Mouse (Mus musculus) monocyte, adult 5-6 weeks (primary cell): ENCODE measurements around the gene Tk1. TPM values are rescaled to one million over a fixed set of nuclear protein-coding genes. Genes with fewer than 3 reads are reported as not detected.

Source experiments
- ATAC-seq: fragments of 153-309, 156-312 bp; replicated peaks from 2 replicates; pipeline ENCODE4 v1.8.0; 2017; ENCODE audit warnings: mild to moderate bottlenecking; ENCODE audit not compliant: low TSS enrichment, insufficient number of reproducible peaks, severe bottlenecking, poor library complexity, low FRiP score
- total RNA-seq: library from RNA; stranded (forward); fragments of 200-1000, 200-491, 200-594 nt; gene quantifications from 3 replicates; pipeline ENCODE4 v1.2.3, GENCODE M21; 2017

The Tk1 gene
- total RNA-seq, result 2.4 to 5.5 TPM (median 3.0 TPM) in 3 replicates

DNA sequence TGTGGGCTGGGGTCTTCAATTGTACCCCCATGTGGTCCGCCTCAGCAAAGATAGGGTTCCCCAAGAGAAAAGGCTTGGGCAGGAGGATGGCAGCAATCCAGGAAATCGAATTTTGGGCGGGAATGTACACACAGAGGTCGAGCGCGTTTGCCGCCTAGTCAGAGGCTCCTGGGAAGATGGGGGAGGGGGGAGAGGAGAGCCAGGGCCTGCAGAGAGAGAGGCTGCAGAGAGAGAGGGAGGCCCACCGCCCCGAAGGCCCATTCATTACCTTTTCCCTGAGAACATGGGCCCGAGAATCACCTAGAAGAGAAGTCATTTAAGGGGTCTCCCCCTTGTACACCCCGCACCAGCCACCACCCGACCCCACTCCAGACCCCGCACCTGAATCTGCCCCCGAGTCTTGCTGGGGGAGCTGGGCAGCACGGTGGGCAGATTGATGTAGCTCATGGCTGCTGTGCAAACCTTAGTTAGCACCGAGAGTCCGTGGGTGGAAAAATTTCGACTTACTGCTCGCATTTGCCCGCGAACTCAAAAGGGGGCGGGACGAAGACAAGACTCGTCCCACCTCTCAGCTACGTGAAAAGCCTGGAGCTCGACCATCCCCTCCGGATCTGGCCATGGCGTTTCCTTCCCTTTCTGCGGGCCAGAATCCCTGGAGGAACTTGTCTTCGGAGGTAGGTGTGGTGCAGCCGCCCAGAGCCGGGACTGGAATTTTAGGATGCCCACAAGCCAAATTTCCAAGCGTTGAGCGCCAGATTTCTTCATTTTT, at the start of gene Tk1, which contains the start of gene Afmid:
Tk1 (minus strand) TSS at position 760 of the 769 bp plus-strand sequence.
Afmid (plus strand) TSS at position 592 of the 769 bp plus-strand sequence.
- ATAC-seq, result no peak

DNA sequence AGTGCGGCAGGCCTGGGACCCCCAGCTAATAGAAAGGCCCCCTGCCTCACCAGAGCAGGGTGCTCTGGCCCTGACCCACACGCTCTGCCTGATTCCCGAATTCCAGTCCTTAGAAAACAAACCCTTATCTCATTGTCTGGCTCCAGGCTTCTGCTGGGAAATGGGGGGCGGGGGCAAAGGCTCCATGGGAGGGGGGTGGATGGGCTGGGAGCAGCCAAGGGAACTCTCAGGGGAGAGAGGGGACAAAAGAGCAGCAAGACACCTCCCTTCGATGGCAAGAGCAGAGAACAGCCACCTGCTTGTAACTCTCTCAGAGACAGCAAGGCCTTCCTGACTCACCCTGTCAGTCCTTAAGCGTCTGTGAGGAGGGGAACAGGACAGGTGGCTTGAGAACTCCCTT, 49.8 kb upstream of the Tk1 start:
- no peak for ATAC-seq

GRCm38 (mm10) chr11:117874419-117874818, 48.5 kb upstream of the Tk1 start:
- no peak for ATAC-seq

DNA sequence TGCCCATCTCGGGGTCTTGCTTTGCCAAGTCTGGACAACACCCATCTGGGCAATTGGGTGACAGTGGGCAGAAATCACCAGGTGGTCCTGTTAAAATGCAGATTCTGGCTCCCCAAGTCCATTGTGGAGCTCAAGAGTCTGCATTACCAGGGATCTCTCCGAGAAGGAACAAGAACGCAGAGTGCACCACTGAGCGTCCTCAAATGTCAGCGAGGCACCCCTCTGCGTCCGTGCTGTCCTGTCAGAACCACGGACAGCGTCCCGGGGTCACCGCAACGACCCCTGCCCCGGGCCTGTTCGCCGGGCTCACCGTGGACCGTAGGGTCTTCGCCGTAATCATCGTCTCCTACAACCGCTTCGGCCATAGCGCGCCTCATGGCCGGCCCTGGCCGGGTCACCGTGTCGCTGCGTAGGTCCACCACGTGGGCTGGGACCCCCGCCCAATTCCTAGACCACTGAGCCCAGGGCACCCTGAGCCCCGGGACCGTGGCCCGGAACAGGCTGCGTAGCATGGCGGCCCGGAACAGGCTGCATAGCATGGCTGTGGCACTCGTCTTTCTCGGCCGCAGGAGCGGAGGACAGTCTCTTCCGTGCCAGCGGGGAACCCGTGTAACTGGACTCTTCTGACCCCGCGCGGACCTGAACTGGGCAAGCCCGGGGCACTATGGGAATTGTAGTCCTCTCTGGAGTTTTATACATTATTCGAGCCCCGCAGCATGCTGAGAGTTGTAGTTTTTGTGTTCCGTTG, 47.1 kb upstream of the Tk1 start, which contains the start of gene Tha1:
Tha1 (minus strand) TSS at position 621 of the 748 bp plus-strand sequence.
- ATAC-seq, result peak; percentile 44

GRCm38 (mm10) chr11:117871911-117872584, 46.2 kb upstream of the Tk1 start:
- ATAC-seq, result no peak

- no peak for ATAC-seq
Observed at GRCm38 (mm10) chr11:117871376-117871775, 45.5 kb upstream of the Tk1 start.

DNA sequence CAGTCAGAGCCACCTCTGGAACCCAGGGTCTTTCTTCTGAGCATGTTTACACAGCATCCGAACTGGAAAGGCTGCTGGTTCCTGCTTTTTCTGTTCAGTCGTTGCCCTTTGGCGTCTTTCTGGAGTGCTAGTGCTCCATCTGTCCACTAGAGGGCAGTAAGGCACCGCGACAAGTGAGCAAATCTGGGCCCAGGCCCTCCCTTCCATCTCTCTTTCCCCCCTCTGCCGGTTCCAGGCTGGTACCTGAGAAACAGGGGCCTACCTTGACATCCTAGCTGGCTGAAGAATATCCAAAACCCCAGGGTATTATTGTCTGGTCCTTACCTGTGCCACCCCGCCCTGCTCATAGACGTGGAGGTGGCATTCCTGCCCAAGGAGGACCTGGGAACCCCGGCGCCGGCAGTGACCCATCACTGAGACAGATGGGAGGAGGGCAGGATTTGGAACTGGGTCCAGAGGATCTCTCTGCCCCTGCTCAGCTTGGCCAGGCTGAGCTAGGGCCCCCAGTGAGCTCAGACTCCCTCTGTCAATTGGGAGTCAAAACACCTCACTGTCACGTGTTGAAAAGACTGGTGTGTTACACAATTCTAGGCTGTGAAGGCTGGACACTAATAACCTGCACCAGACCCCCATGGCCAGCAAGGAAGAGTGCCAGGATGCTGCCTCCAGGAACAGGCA, 44.9 kb upstream of the Tk1 start:
- peak; percentile 70 for ATAC-seq

- no peak for ATAC-seq
Observed at GRCm38 (mm10) chr11:117865988-117866387, 40.1 kb upstream of the Tk1 start.

GRCm38 (mm10) chr11:117864805-117865204, 38.9 kb upstream of the Tk1 start:
- ATAC-seq, result no peak

- ATAC-seq, result no peak
Observed at GRCm38 (mm10) chr11:117863174-117863856, 37.4 kb upstream of the Tk1 start.

DNA sequence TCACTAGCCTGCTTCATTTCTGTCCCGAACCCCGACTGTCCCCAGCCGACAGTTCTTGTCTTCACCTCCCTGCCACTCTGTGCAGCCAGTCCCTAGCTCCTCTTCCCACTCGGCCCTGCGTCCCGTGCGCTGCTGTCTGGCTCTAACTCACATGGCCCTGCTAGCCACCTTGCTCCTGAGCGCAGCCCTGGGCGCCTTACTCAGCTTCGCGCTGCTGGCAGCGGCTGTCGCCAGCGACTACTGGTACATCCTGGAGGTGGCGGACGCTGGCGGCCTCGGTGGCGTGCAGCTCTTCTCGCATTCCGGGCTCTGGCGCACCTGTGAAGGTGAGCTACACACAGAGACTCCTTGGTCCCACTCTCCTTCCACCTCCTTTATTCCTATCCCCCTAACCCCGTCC, 34.7 kb upstream of the Tk1 start, which contains the start of gene Tmem235:
Tmem235 (plus strand) TSS at position 152 of the 400 bp plus-strand sequence.
- no peak for ATAC-seq

GRCm38 (mm10) chr11:117858392-117858791, 32.5 kb upstream of the Tk1 start:
- no peak for ATAC-seq

DNA sequence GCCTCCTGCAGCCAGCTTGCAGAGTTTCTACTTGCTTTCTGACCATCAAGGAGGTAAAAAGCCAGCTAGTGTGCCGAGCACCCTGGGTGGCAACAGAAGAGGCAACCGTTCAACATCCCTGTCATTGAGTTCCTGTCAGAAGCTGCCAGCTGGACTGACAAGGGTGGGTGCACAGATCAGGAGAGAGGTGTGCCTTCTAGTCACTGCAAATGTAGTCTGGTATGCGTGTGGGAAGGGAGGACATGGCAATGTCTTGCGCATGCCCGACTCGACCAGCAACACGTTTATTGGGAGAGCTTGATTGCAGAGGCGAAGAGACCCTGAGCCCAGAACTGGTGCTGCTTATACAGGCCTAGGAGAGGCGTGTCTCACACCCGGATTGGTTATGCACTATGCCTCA, 31.6 kb upstream of the Tk1 start:
- no peak for ATAC-seq

- no peak for ATAC-seq
Observed at GRCm38 (mm10) chr11:117855975-117856374, 30.1 kb upstream of the Tk1 start.

DNA sequence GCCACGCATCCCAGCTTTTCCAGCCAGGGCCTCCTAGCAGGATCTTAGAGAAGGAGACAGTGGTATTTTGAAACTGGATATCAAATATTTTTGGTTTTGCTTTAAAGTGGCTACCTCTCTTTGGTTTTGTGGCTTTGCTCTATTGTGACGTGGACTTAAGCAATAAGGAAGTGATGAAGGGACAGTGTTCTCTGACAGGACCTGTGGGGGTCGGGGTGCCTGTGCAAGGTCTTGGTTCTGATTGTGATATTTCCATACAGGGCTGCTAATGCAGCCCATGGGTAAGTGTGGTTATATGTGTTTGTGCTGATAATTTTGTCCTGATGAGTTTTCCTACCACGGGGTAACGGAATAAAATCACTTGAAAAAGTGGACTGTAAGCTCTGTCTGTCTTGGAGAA, 29.5 kb upstream of the Tk1 start:
- no peak for ATAC-seq

DNA sequence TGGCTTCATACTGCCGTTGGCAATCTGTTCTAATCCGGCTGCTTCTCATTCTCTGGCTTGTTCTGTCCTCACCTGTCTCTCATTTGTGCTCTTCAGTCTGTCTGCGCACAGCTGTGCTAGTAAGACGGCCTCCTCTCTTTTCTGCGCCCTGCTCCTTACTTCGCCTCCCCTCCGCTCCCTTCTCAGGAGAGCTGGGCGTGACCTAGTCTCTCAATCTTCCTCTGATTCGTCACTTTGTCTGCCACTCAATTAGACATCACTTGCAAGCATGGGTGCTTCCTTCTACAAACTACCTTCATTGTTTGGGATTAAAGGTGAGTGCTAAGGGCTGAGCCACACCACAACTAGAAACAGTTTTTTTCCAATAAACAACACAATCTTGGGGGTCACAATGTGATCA, 28.3 kb upstream of the Tk1 start:
- no peak for ATAC-seq

- ATAC-seq, result no peak
Observed at GRCm38 (mm10) chr11:117852875-117853274, 27.0 kb upstream of the Tk1 start.

- ATAC-seq, result peak; percentile 87
Observed at GRCm38 (mm10) chr11:117848985-117849671, 23.2 kb upstream of the Tk1 start, which contains the start of gene Birc5. Gene Birc5 (plus strand): TSS chr11:117849251.
